Mouse (Mus musculus): Measurements from ENCODE around the gene Cdh12. TPM values are rescaled to one million over a fixed set of nuclear protein-coding genes. Genes with fewer than 3 reads are reported as not detected.
"Not testable (repeated sequence)": the region's sequence is repeated elsewhere in the genome, so short reads cannot be mapped to it uniquely, and the experiment has no call there.

Cdh12 gene
- polyA plus RNA-seq, 1 experiment from 2014 or later: 6.8 TPM

DNA sequence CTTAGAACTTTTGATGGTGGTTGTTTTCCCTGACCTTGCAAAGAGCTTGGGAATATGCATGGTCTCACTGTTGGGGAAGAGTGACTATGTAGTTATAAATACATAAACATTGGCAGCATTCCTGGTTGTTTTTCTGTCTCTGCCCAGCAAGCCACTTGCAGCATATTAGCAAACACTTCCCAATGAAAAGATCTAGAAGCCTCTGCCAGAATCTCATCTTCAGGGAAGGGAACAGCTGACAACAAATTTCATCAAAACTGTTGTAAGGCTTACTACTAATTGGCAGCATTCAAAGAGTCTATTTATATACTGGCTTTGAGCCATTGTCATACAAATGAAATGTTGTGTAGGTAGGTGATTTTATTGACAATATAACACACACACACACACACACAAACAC is 218.3 kb downstream of the Cdh12 start:
- no peak overlapping the region for H3K27ac ChIP-seq (replicated peaks; ENCODE audit: low read depth, low read length)
- H3K36me3 ChIP-seq (ENCODE audit: control insufficient read depth, insufficient read depth, low read length): no peaks in the 10 kb centered on the region
- H3K4me3 ChIP-seq (replicated peaks; ENCODE audit: low read depth, low read length): no peak overlapping the region
- DNase-seq (no peak), ATAC-seq (ENCODE audit: low FRiP score, low TSS enrichment) (no peak)
- no peaks in the 10 kb centered on the region for H3K9me3 ChIP-seq (ENCODE audit: control insufficient read depth, low read length)
- no peak overlapping the region for H3K4me2 ChIP-seq (ENCODE audit: low read length)
- no peaks in the 10 kb centered on the region for H3K27me3 ChIP-seq (ENCODE audit: control insufficient read depth, insufficient read depth, low read length)
- no peak overlapping the region for H3K9ac ChIP-seq (replicated peaks; ENCODE audit: low read length)
- H3K4me1 ChIP-seq (ENCODE audit: control insufficient read depth, insufficient read depth, low read length): no peaks in the 10 kb centered on the region

DNA sequence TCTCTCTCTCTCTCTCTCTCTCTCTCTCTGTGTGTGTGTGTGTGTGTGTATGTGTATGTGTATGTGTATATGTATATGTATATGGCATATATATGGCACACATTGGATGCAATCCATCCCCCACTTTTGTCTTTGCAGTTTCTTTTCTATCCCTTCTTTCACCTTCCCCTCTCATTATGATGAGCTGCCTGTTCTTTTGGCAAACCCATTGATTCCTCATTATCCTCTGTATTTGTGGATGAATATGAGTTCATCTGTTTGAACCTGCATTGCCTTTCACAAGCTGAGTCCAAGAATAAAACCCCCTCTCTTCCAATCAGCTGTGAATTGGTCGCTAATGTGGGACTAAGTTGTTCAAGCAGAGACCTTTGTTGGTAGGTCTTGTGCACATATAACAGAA is 218.9 kb downstream of the Cdh12 start:
- 65% methylated on average over 1 of the region's 1 CpGs for WGBS
- H3K4me2 ChIP-seq (ENCODE audit: low read length): no peak overlapping the region
- H3K4me3 ChIP-seq (replicated peaks; ENCODE audit: low read depth, low read length): no peak overlapping the region
- H3K9me3 ChIP-seq (ENCODE audit: control insufficient read depth, low read length): no peaks in the 10 kb centered on the region
- no peaks in the 10 kb centered on the region for H3K36me3 ChIP-seq (ENCODE audit: control insufficient read depth, insufficient read depth, low read length)
- DNase-seq: no peak
- ATAC-seq (ENCODE audit: low FRiP score, low TSS enrichment): no peak
- no peaks in the 10 kb centered on the region for H3K4me1 ChIP-seq (ENCODE audit: control insufficient read depth, insufficient read depth, low read length)
- H3K27ac ChIP-seq (replicated peaks; ENCODE audit: low read depth, low read length): no peak overlapping the region
- H3K27me3 ChIP-seq (ENCODE audit: control insufficient read depth, insufficient read depth, low read length): no peaks in the 10 kb centered on the region
- no peak overlapping the region for H3K9ac ChIP-seq (replicated peaks; ENCODE audit: low read length)

DNA sequence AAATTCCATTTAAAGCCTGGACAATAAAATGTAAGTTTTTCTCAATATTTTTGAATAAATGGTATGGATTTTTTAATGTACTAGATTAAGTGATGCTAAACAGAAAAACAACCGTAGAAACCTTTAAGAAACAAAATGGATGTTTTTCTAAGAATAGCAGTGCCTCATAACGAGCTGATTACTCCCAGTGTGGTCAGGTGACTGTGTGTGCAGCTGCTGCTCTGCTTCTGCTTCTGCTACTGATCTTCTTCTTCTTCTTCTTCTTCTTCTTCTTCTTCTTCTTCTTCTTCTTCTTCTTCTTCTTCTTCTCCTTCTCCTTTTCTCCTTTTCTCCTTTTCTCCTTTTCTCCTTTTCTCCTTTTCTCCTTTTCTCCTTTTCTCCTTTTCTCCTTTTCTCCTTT is 220.4 kb downstream of the Cdh12 start:
- not testable (repeated sequence) for H3K4me1 ChIP-seq (ENCODE audit: control insufficient read depth, insufficient read depth, low read length); DNase-seq; H3K36me3 ChIP-seq (ENCODE audit: control insufficient read depth, insufficient read depth, low read length); H3K27me3 ChIP-seq (ENCODE audit: control insufficient read depth, insufficient read depth, low read length); H3K9ac ChIP-seq (replicated peaks; ENCODE audit: low read length); H3K4me3 ChIP-seq (replicated peaks; ENCODE audit: low read depth, low read length); H3K4me2 ChIP-seq (ENCODE audit: low read length); H3K27ac ChIP-seq (replicated peaks; ENCODE audit: low read depth, low read length); H3K9me3 ChIP-seq (ENCODE audit: control insufficient read depth, low read length); ATAC-seq (ENCODE audit: low FRiP score, low TSS enrichment)
- 72% methylated on average over 2 of the region's 2 CpGs for WGBS

DNA sequence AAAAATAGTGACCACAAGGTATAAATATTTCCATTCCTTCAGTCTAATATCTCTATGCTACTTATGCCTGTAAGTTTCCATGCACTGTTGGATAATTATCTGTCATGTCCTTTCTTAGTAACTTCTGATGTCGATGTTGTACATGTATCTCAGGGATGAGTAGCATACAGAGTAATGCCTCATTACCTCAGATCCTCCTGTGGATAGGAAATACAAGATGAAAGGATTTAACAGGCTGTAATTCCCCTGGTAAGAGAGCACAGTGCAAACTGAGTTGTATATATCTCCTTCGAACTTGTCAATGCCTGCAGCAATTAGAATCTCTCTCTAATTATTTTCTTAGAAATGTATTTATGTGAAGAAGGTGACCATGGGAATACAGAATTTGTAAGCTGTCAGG is 233.7 kb downstream of the Cdh12 start:
- H3K4me1 ChIP-seq (ENCODE audit: control insufficient read depth, insufficient read depth, low read length): no peaks in the 10 kb centered on the region
- no peak overlapping the region for H3K4me2 ChIP-seq (ENCODE audit: low read length)
- no peaks in the 10 kb centered on the region for H3K27me3 ChIP-seq (ENCODE audit: control insufficient read depth, insufficient read depth, low read length)
- ATAC-seq (ENCODE audit: low FRiP score, low TSS enrichment): no peak; the same call in 1 of the 2 replicates
- no peak overlapping the region for H3K27ac ChIP-seq (replicated peaks; ENCODE audit: low read depth, low read length)
- DNase-seq: peak; percentile 18
- no peaks in the 10 kb centered on the region for H3K9me3 ChIP-seq (ENCODE audit: control insufficient read depth, low read length)
- no peaks in the 10 kb centered on the region for H3K36me3 ChIP-seq (ENCODE audit: control insufficient read depth, insufficient read depth, low read length)
- WGBS: 49% methylated on average over 2 of the region's 2 CpGs
- no peak overlapping the region for H3K9ac ChIP-seq (replicated peaks; ENCODE audit: low read length)
- H3K4me3 ChIP-seq (replicated peaks; ENCODE audit: low read depth, low read length): no peak overlapping the region

DNA sequence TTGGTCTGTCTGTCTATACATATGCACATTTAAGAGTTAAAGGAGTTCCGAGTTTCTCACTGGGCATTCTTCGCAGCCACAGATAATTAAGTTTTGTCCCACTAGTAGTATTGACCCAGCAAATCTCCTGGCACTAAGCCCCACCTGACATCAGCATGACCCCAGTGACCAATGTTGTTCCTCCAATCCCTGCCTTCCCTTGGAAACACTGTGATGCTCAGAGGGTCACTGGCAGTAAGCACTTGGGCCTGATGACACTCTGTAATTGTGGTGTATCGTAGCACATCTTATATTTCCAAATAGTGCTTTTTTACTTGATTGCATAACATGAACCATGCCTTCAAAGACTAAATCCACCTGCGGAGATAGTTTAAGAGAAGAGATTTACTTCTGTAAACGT is 235.1 kb downstream of the Cdh12 start:
- ATAC-seq (ENCODE audit: low FRiP score, low TSS enrichment) (no peak), DNase-seq (no peak)
- WGBS: 69% methylated on average over 5 of the region's 5 CpGs
- H3K9ac ChIP-seq (replicated peaks; ENCODE audit: low read length): no peak overlapping the region
- no peaks in the 10 kb centered on the region for H3K27me3 ChIP-seq (ENCODE audit: control insufficient read depth, insufficient read depth, low read length)
- no peak overlapping the region for H3K4me3 ChIP-seq (replicated peaks; ENCODE audit: low read depth, low read length)
- H3K27ac ChIP-seq (replicated peaks; ENCODE audit: low read depth, low read length): no peak overlapping the region
- no peaks in the 10 kb centered on the region for H3K9me3 ChIP-seq (ENCODE audit: control insufficient read depth, low read length)
- H3K36me3 ChIP-seq (ENCODE audit: control insufficient read depth, insufficient read depth, low read length): no peaks in the 10 kb centered on the region
- H3K4me1 ChIP-seq (ENCODE audit: control insufficient read depth, insufficient read depth, low read length): no peaks in the 10 kb centered on the region
- H3K4me2 ChIP-seq (ENCODE audit: low read length): no peak overlapping the region

DNA sequence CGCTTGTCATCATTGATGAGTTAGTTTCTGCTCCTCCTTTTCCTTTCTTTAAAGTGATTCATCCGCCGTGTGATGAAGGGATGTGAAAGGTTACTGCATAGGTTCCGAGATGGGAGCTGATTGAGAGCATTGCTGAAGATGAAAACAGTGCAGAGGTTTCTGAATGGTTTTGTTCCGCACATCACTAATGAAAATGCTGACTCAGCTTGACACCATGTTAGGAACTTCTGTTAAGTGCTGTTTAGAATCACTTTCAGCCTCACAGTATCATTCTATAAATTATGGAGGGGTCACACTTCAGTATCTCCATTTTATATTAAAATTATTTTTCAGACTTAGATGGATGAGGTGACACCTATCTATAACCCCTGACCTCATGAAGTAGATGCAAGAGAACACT is 247.2 kb downstream of the Cdh12 start:
- Histone ChIP-seq H3K4me3 (replicated peaks; ENCODE audit: low read depth, low read length) (no peak overlapping the region), H3K9me3 (ENCODE audit: control insufficient read depth, low read length) (no peaks in the 10 kb centered on the region), H3K9ac (replicated peaks; ENCODE audit: low read length) (no peak overlapping the region), H3K36me3 (ENCODE audit: control insufficient read depth, insufficient read depth, low read length) (no peaks in the 10 kb centered on the region), H3K27ac (replicated peaks; ENCODE audit: low read depth, low read length) (no peak overlapping the region), H3K4me1 (ENCODE audit: control insufficient read depth, insufficient read depth, low read length) (no peaks in the 10 kb centered on the region), H3K4me2 (ENCODE audit: low read length) (no peak overlapping the region), H3K27me3 (ENCODE audit: control insufficient read depth, insufficient read depth, low read length) (no peaks in the 10 kb centered on the region)
- ATAC-seq (ENCODE audit: low FRiP score, low TSS enrichment) (no peak), DNase-seq (no peak)
- WGBS: 79% methylated on average over 5 of the region's 5 CpGs

DNA sequence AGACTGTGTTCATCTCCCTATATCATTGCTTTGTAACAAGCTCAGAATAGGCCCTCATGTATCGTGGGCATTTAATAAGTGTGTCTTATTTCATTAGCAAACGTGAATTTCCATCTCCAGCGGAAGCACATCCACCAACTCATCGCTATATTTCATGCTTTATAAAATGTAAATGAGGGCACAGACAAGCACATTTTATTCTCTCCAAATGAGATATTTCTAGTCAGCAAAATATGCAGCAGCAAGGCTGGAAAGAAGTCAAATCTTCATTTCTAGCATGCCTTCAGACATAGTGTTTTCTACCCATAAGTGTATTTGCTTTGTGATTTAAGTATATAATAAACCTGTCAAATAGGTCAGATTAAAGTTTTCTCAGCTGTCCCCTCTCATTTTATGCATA is 262.8 kb downstream of the Cdh12 start:
- 63% methylated on average over 4 of the region's 4 CpGs for WGBS
- no peak overlapping the region for H3K9ac ChIP-seq (replicated peaks; ENCODE audit: low read length)
- H3K4me2 ChIP-seq (ENCODE audit: low read length): no peak overlapping the region
- no peaks in the 10 kb centered on the region for H3K36me3 ChIP-seq (ENCODE audit: control insufficient read depth, insufficient read depth, low read length)
- no peaks in the 10 kb centered on the region for H3K27me3 ChIP-seq (ENCODE audit: control insufficient read depth, insufficient read depth, low read length)
- H3K9me3 ChIP-seq (ENCODE audit: control insufficient read depth, low read length): no peaks in the 10 kb centered on the region
- no peak overlapping the region for H3K27ac ChIP-seq (replicated peaks; ENCODE audit: low read depth, low read length)
- DNase-seq (no peak), ATAC-seq (ENCODE audit: low FRiP score, low TSS enrichment) (no peak)
- H3K4me3 ChIP-seq (replicated peaks; ENCODE audit: low read depth, low read length): no peak overlapping the region
- no peaks in the 10 kb centered on the region for H3K4me1 ChIP-seq (ENCODE audit: control insufficient read depth, insufficient read depth, low read length)

DNA sequence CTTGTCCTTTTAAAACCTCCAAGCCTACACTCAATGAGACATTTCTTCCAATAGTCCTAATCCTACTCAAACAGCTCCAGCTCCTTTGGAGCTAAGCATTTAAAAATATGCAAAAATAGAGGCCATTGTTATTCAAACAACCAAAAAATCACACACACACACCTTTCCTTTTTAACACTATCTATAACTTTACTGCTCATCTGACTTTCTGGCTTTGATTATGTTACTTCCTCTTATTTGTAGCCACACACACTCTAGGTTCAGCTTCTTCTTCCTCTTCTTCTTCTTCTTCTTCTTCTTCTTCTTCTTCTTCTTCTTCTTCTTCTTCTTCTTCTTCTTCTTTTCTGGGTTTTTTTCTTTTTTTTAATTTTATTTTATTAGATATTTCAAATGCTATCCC is 323.2 kb downstream of the Cdh12 start:
- DNase-seq: no peak
- no peak overlapping the region for H3K4me2 ChIP-seq (ENCODE audit: low read length)
- H3K27ac ChIP-seq (replicated peaks; ENCODE audit: low read depth, low read length): no peak overlapping the region
- no peak overlapping the region for H3K4me3 ChIP-seq (replicated peaks; ENCODE audit: low read depth, low read length)
- H3K9ac ChIP-seq (replicated peaks; ENCODE audit: low read length): no peak overlapping the region
- no peaks in the 10 kb centered on the region for H3K4me1 ChIP-seq (ENCODE audit: control insufficient read depth, insufficient read depth, low read length)
- no peaks in the 10 kb centered on the region for H3K36me3 ChIP-seq (ENCODE audit: control insufficient read depth, insufficient read depth, low read length)
- no peaks in the 10 kb centered on the region for H3K27me3 ChIP-seq (ENCODE audit: control insufficient read depth, insufficient read depth, low read length)
- no peaks in the 10 kb centered on the region for H3K9me3 ChIP-seq (ENCODE audit: control insufficient read depth, low read length)
- no peak for ATAC-seq (ENCODE audit: low FRiP score, low TSS enrichment)

DNA sequence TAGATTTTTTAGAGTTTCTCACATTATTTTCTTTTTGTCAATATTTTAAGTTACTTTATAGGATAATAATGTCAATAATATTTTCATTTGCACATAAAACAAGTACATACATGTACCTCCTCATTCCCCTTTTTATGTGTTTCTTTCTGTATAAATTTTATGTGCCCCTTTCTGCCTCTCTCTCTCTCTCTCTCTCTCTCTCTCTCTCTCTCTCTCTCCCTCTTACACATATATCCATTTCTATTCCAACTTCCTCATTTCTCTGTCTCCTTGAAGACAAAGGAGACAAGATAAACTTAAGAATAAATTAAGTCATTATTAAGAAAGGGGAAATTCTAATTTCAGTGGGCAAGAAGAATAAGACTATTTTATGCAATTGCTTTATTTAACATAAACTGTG is 324.4 kb downstream of the Cdh12 start:
- DNase-seq: no peak
- Histone ChIP-seq H3K4me3 (replicated peaks; ENCODE audit: low read depth, low read length) (no peak overlapping the region), H3K27ac (replicated peaks; ENCODE audit: low read depth, low read length) (no peak overlapping the region), H3K9me3 (ENCODE audit: control insufficient read depth, low read length) (no peaks in the 10 kb centered on the region), H3K9ac (replicated peaks; ENCODE audit: low read length) (no peak overlapping the region), H3K4me1 (ENCODE audit: control insufficient read depth, insufficient read depth, low read length) (no peaks in the 10 kb centered on the region), H3K36me3 (ENCODE audit: control insufficient read depth, insufficient read depth, low read length) (no peaks in the 10 kb centered on the region), H3K4me2 (ENCODE audit: low read length) (no peak overlapping the region), H3K27me3 (ENCODE audit: control insufficient read depth, insufficient read depth, low read length) (no peaks in the 10 kb centered on the region)
- ATAC-seq (ENCODE audit: low FRiP score, low TSS enrichment): no peak

Measured in midbrain, embryonic 14.5 days (tissue).